Mouse (Mus musculus) embryonic stem cell, embryonic (primary cell): Measurements from ENCODE around the gene Csf3.
"Not testable (repeated sequence)": the region's sequence is repeated elsewhere in the genome, so short reads cannot be mapped to it uniquely, and the experiment has no call there.

ENCODE experiments used
- CTCF ChIA-PET, 4 experiments: fragments of 300-600 bp in 2 of 4; fragments of 350-600 bp in 2 of 4; sonication (Branson Sonifier 250); formaldehyde crosslinking; loops; one replicate each; lab custom pipeline; 2022; ENCODE audit warnings: inconsistent platforms in 2 of 4; lab: Charles Lee
- POLR2A ChIA-PET, 4 experiments: fragments of 300-600 bp in 2 of 4; fragments of 350-600 bp in 2 of 4; sonication (Branson Sonifier 250); formaldehyde crosslinking; loops; one replicate each; lab custom pipeline; 2022; ENCODE audit warnings: antibody characterized with exemption in 4 of 4, inconsistent platforms in 1 of 4; lab: Charles Lee

Gene Csf3

DNA sequence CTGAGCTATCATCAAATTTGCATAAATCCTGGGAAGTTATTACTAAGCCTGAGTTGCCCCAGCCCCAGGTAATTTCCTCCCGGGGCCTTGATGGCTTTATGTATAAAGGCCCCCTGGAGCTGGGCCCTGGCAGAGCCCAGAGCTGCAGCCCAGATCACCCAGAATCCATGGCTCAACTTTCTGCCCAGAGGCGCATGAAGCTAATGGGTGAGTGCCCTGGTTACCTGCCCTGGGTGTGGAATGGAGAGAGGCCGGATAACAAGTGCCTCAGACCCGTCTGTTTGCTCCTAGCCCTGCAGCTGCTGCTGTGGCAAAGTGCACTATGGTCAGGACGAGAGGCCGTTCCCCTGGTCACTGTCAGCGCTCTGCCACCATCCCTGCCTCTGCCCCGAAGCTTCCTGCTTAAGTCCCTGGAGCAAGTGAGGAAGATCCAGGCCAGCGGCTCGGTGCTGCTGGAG, at the start of gene Csf3:
TSS of gene Csf3 (plus strand) at position 51 of the 458 bp plus-strand sequence.
- CTCF ChIA-PET, result interaction anchor here (0.8 to 5.7 kb wide), 20 partner anchors 9 to 224 kb away, joined by 3 to 53 read pairs (median 4); no protein-coding TSS in a partner anchor
- POLR2A ChIA-PET, result interaction anchor here (0.7 to 3.4 kb wide), 13 partner anchors 8 to 236 kb away, joined by 3 to 10 read pairs (median 4); partner anchors contain the start of gene Psmd3 (in 4 of the 4)

DNA sequence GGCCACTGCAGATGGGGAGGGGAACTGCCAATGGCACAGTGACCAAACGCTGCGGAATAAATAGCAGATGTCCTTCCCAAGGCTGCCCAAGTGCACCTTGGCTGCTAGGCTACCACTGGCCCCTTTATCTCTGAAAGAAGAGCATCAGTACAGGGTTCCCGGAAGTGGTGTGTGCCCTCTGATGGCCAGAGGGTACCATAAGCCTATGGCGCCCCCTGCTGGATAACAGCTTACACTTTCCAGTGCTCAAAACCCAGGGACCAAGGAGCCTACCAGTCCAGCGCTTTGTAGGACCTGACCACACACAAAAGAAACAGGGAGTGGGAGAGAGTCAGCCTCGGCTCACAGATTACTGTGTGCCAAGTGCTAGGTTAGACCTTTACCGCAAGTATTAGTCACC, 46.0 kb upstream of the Csf3 start:
- POLR2A ChIA-PET, result not testable (repeated sequence)
- CTCF ChIA-PET, result interaction anchor here (0.6 to 2.8 kb wide), 23 partner anchors 9 to 313 kb away, joined by 3 to 10 read pairs (median 4); partner anchors contain the start of genes Psmd3 (in 2 of the 4), Gsdma (in 1 of the 4), Gsdma2 (in 1 of the 4) and Ormdl3 (in 1 of the 4)

DNA sequence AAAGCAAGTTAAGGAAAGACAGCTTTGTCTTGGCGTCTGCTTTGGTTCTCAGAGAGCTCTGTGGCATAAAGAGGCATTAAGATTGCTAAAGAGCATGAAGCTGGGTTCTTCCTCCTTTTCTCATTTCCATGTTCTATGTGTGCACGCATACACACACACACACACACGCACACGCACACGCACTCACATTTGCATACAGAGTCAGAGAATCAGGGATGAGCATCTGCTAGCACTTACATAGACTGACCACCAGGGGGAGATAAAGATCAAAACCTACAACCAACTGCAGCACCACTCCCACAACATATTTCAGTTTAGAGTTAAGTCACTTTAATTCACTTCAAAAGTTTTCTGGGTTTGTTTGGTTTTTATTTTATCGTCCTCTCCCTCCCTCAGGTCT, 40.5 kb upstream of the Csf3 start:
- POLR2A ChIA-PET, result interaction anchor here in 2 of 4 experiments (0.7 to 1.6 kb wide), 2 partner anchors 22 to 161 kb away, joined by 3 to 5 read pairs; partner anchors contain the start of gene Psmd3 (in 1 of the 2)
- CTCF ChIA-PET, result interaction anchor here (0.5 to 3.0 kb wide), 27 partner anchors 11 to 399 kb away, joined by 3 to 22 read pairs (median 5); partner anchors contain the start of genes Psmd3 (in 2 of the 4) and Csf3 (in 1 of the 4)

DNA sequence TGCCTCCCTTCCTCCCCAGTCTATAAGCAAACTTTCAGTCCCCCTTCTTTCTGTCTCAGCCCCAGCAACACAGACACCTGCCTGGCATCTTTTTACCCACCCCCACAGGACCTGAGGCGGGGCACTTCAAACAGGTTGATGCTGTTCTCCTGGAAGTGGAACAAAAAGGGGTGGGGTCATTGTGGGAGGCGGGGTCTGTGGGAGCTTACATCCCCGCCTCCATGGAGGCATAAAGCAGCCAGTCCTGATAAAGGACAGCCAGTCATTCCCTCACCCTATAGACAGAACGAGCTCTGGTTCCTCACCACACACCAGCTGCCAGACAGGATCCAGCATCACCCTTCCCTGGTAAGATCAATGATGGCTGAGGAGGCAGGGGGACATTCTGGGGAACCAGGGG, 37.0 kb upstream of the Csf3 start, which contains the start of gene Gsdma:
TSS of gene Gsdma (plus strand) at position 261 of the 400 bp plus-strand sequence.
- ChIA-PET CTCF (interaction anchor here in 2 of 4 experiments (0.8 to 1.5 kb wide), 4 partner anchors 9 to 18 kb away, joined by 3 to 6 read pairs (median 4); partner anchors contain the start of gene Psmd3 (in 1 of the 2)), POLR2A (interaction anchor here in 2 of 4 experiments (0.7 to 1.8 kb wide), 5 partner anchors 17 to 206 kb away, joined by 3 to 8 read pairs (median 3); partner anchors contain the start of gene Psmd3 (in 2 of the 2))

DNA sequence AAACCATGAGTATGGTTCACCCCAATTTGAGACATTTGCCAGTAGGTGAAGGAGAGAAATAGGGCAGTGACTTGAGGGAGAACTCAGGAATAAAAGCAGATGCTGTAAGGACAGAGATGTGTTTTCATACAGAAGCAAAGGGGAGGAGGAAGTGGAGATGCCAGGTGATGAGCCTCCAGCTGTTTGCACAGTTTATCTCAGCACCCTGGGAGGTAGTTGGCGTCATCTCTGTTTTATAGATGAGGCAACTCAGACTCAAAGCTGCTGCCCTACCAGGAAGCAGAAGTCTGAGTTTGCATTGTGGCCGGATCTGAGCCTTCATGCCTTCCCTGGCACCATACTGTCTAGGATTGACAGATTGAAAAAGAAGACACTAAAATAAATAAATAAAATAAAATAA, 32.1 kb upstream of the Csf3 start:
- ChIA-PET CTCF (interaction anchor here in 1 of 4 experiments (1.7 kb wide), 1 partner anchor 455 kb away, joined by 9 read pairs; no protein-coding TSS in a partner anchor), POLR2A (interaction anchor here in 2 of 4 experiments (0.8 to 1.4 kb wide), 2 partner anchors 13 kb away, joined by 3 to 6 read pairs; partner anchors contain the start of gene Psmd3 (in 1 of the 2))

DNA sequence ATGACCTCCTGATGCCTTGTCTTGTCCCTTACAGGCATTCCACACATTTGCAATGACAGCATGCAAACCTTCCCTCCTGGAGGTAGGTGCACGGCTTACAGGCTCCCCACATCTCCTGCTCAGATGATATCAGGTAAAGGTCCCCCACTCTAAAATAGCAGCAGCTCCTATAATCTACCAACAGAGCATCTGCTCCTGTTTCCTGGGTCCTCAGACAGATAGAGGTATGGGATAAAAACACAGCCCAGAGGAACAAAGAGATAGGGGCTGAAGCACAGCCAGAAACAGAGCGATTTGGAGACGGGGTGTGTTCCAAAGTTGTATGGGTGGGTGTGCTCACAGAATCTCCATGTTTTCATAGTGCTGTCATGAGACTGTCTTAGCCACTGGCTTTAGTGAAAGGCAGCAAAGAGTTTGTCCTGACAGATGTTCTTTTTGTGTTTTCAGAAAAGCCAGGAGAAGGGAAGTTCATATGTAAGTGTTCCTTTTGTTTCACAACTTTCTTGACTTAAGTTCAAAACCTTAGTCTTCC, 29.7 kb upstream of the Csf3 start:
- CTCF ChIA-PET, result interaction anchor here in 3 of 4 experiments (1.0 to 3.5 kb wide), 5 partner anchors 10 to 213 kb away, joined by 3 to 22 read pairs (median 3); partner anchors contain the start of gene Psmd3 (in 1 of the 3)
- POLR2A ChIA-PET, result interaction anchor here in 2 of 4 experiments (0.7 to 2.2 kb wide), 6 partner anchors 9 to 164 kb away, joined by 3 to 10 read pairs (median 4); partner anchors contain the start of genes Ormdl3 (in 1 of the 2) and Psmd3 (in 1 of the 2)

DNA sequence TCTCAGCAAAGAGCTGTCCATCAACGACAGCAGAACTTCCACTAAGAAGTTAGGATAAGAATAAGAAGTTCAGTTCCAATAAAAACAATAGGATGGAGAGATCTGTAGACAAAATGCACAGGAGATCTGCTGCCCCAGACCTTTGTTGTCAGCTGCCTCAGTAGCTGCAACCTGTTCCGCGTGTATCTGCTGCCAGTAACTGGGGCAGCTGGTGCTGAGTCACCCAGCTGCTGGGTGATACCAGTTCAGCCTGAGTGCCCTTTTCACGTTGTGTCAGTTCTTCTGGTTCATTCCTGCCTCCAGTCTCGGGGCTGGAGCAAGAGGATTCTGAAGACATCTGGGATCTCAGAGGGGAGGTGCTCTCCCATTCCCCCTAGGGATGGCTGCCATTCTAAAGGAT, 29.2 kb upstream of the Csf3 start:
- POLR2A ChIA-PET, result interaction anchor here in 2 of 4 experiments (1.0 to 2.2 kb wide), 4 partner anchors 9 to 85 kb away, joined by 3 to 10 read pairs (median 4); partner anchors contain the start of genes Ormdl3 (in 1 of the 2) and Psmd3 (in 1 of the 2)

DNA sequence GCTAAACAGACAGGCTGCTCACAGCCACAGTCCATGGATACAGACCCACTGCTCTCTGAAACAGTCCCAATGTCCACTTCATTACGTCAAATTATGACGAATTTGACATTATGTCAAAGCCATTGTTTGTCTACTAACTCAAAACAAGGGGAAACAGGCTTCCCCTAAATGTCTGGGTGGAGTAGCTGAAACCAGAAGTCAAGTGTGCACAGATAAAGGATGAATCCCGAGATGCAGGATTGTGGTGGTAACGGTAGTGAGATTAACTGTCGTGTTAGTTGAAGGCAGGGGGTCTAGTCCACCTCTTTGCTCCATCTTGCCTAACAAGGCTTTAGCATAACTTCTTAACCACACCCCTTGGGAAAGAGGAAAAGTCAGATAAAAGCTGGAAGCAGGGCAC, 28.6 kb upstream of the Csf3 start:
- ChIA-PET POLR2A (interaction anchor here in 2 of 4 experiments (0.6 to 2.2 kb wide), 6 partner anchors 8 to 287 kb away, joined by 3 to 10 read pairs (median 4); partner anchors contain the start of genes Psmd3 (in 2 of the 2) and Ormdl3 (in 1 of the 2)), CTCF (interaction anchor here (0.6 to 3.7 kb wide), 21 partner anchors 8 to 670 kb away, joined by 3 to 22 read pairs (median 5); partner anchors contain the start of genes Psmd3 (in 2 of the 4) and Gsdma (in 1 of the 4))

More for the DNA sequence above, 29.2 kb upstream of the Csf3 start:
- CTCF ChIA-PET, result interaction anchor here (0.6 to 3.5 kb wide), 8 partner anchors 10 to 214 kb away, joined by 3 to 22 read pairs (median 4); partner anchors contain the start of gene Psmd3 (in 2 of the 4)

DNA sequence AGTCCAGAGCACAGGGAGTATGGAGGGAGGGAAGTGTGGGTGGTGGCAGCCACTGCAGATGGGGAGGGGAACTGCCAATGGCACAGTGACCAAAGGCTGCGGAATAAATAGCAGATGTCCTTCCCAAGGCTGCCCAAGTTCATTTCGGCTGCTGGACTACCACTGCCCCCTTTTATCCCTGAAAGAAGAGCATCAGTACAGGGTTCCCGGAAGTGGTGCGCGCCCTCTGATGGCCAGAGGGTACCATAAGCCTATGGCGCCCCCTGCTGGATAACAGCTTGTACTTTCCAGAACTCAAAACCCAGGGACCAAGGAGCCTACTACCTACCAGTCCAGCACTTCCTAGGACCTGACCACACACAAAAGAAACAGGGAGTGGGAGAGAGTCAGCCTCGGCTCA, 27.9 kb upstream of the Csf3 start:
- ChIA-PET POLR2A (interaction anchor here in 2 of 4 experiments (0.6 to 2.2 kb wide), 3 partner anchors 8 to 286 kb away, joined by 5 to 10 read pairs (median 5); partner anchors contain the start of gene Psmd3 (in 2 of the 2)), CTCF (interaction anchor here (0.6 to 3.7 kb wide), 24 partner anchors 8 to 671 kb away, joined by 3 to 22 read pairs (median 4); partner anchors contain the start of genes Psmd3 (in 3 of the 4) and Gsdma (in 1 of the 4))

DNA sequence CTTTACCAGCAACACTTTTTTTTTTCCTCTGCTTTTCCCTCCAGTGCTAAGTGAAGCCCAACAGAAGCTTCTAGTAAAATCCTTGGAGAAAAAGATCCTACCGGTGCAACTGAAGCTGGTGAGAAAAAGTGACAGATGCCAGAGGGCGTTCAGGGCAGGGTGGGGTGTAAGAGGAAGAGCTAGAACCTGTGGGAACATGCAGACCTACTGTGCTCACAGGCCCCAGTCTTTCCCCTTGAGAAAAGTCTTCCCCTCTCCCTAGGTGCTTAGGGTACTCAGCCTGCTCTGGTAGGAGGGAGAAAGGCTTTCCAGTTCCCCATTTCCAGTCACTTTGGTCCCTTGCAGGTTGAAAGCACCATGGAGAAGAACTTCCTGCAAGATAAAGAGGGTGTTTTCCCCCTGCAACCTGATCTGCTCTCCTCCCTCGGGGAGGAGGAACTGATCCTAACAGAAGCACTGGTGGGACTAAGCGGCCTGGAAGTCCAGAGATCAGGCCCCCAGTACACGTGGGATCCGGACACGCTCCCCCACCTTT, 25.2 kb upstream of the Csf3 start:
- CTCF ChIA-PET, result interaction anchor here in 3 of 4 experiments (0.7 to 3.7 kb wide), 7 partner anchors 11 to 111 kb away, joined by 3 to 22 read pairs (median 4); partner anchors contain the start of gene Gsdma (in 1 of the 3)
- POLR2A ChIA-PET, result interaction anchor here in 3 of 4 experiments (0.6 to 1.1 kb wide), 5 partner anchors 15 to 106 kb away, joined by 3 read pairs; no protein-coding TSS in a partner anchor

DNA sequence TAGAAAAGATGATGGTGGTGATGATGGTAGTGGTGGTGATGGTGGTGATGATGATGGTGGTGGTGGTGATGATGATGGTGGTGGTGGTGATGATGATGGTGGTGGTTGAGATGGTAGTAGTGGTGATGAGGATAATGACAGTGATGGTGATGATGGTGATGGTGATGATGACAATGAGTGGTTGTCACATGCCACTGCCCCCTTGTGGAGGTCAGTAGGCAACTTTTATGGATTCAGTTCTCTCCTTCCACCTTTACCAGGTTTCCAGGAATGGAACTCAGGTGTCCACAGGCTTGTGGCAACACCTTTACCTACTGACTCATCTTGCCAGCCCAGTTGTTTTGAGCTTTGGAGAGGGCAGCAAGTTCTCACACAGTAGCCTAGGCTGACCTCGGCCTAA, 21.0 kb upstream of the Csf3 start:
- POLR2A ChIA-PET, result interaction anchor here in 3 of 4 experiments (0.5 to 3.2 kb wide), 17 partner anchors 8 to 1718 kb away, joined by 3 to 16 read pairs (median 4); partner anchors contain the start of genes Gsdma (in 1 of the 3), Jup (in 1 of the 3), Nr1d1 (in 1 of the 3) and Stard3 (in 1 of the 3)
- CTCF ChIA-PET, result interaction anchor here in 3 of 4 experiments (0.6 to 1.0 kb wide), 8 partner anchors 12 to 166 kb away, joined by 3 to 5 read pairs (median 3); no protein-coding TSS in a partner anchor

DNA sequence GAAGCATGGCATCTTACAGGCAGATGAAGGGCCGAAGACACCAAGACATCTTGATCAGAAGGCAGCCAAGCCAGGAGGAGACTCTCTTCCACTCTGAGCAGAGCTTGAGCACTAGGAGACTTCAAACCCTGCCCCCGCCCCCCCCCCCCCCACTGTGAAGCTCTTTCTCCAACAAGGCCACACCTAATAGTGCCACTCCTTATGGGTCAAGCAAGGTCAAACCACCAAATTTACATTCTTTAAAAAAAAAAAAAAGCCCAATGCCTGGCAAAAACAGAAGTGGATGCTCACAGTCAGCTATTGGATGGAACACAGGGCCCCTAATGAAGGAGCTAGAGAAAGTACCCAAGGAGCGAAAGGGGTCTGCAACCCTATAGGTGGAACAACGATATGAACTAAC, 20.5 kb upstream of the Csf3 start:
- POLR2A ChIA-PET, result interaction anchor here (0.6 to 3.2 kb wide), 35 partner anchors 9 to 1717 kb away, joined by 3 to 32 read pairs (median 4); partner anchors contain the start of genes Gsdma (in 1 of the 4), Jup (in 1 of the 4), Nr1d1 (in 1 of the 4) and Stard3 (in 1 of the 4)
- CTCF ChIA-PET, result interaction anchor here in 3 of 4 experiments (0.6 to 2.4 kb wide), 19 partner anchors 8 to 706 kb away, joined by 3 to 22 read pairs (median 4); partner anchors contain the start of genes Ormdl3 (in 2 of the 3) and Nr1d1 (in 1 of the 3)

DNA sequence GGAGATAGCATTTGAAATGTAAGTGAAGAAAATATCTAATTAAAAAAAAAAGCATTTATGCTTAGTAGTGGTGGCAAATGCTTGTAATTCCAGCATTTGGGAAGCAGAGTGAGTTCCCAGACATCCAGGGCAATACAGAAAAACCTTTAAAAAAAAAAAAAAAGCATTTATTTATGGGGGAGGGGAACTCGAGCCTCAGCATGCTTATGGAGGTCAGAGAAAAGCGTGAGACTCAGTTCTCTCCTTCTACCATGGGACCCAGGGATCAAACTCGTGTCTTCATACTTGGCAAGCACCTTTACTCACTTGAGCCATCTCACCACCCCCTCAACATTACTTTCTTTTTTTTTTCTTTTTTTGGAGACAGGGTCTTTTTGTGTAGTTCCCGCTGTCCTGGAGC, 19.9 kb upstream of the Csf3 start:
- ChIA-PET POLR2A (interaction anchor here (0.6 to 3.2 kb wide), 39 partner anchors 9 to 492 kb away, joined by 3 to 32 read pairs (median 5); partner anchors contain the start of genes Cdc6 (in 2 of the 4), Gsdma (in 2 of the 4), Csf3 (in 1 of the 4) and Nr1d1 (in 1 of the 4)), CTCF (interaction anchor here (0.6 to 2.4 kb wide), 22 partner anchors 9 to 706 kb away, joined by 3 to 22 read pairs (median 4); partner anchors contain the start of genes Ormdl3 (in 2 of the 4) and Nr1d1 (in 1 of the 4))

DNA sequence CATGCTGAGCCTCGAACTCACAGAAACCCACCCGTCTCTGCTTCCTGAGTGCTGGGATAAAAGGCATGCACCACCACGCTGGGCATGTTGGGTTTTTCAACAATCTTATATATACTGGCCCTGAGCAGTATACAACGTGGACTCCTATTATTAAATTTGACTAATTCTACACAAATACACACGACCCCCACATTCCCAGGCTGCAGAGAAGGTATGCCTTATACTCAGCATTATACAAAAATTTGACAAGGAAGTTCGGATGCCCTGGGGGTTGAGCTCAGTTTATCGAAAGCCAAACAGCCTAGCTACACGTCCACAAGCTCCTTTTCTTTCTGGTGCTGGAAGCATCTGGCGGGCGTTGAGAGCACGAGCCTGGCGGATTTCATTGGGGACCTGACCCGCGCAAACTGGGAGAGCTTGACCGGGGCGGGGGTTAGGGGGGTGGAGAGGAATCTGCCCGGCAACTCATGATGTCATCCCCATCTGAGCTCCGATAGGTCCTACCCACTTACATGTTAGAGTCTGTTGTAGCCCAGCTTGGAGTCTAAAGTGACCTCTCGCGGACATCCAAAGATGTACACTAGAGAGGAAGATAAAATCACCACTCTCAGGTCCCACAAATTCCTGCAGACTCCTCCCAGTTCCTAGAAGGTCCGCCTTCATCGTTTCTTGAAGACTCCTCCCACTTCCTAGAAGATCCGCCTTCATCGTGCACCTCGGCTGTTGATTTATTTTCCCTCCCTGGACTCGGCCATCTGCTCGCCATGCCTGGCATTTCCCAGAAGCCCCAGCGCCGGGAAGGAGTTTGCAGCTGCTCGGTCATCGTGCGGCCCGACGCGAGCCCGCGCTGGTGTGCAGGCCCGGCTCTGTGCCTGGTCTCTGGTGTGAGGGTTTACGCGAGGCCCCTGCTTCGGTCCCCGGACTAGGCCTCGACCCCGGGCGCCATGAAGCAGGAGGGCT, 19.0 kb upstream of the Csf3 start, which contains the start of gene Psmd3:
TSS of gene Psmd3 (plus strand) at position 769 of the 960 bp plus-strand sequence.
- ChIA-PET CTCF (interaction anchor here (0.6 to 2.4 kb wide), 43 partner anchors 9 to 1371 kb away, joined by 3 to 22 read pairs (median 4); partner anchors contain the start of genes Gsdma (in 1 of the 4), Mien1 (in 1 of the 4), Msl1 (in 1 of the 4) and Ormdl3 (in 1 of the 4)), POLR2A (interaction anchor here (0.6 to 3.2 kb wide), 79 partner anchors 9 to 1638 kb away, joined by 3 to 32 read pairs (median 4); partner anchors contain the start of genes Ormdl3 (in 3 of the 4), Cdc6 (in 2 of the 4), Csf3 (in 2 of the 4) and Gsdma (in 2 of the 4))

DNA sequence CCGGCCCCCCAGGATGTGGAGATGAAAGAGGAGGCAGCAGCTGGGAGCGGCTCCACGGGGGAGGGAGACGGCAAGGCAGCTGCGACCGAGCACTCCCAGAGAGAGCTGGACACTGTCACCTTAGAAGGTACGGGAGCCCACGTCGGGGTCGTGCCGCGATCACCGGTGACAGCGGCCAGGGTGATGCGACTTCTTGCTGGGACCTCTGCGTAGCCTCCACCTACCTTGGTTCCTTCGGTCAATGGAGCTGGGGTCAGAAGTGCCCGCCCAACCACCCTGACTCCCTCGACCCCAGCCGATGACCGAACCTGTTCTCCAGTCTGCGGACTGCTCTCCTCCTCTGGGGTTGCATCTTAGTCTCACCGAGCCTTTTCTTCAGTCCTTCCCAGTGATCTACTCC, 18.3 kb upstream of the Csf3 start:
- POLR2A ChIA-PET, result interaction anchor here (0.6 to 3.2 kb wide), 47 partner anchors 8 to 1637 kb away, joined by 3 to 32 read pairs (median 5); partner anchors contain the start of genes Msl1 (in 2 of the 4), Nr1d1 (in 2 of the 4), Ormdl3 (in 2 of the 4) and Csf3 (in 1 of the 4)
- CTCF ChIA-PET, result interaction anchor here (0.7 to 2.4 kb wide), 19 partner anchors 8 to 147 kb away, joined by 3 to 14 read pairs (median 4); partner anchors contain the start of gene Ormdl3 (in 1 of the 4)
